Mouse (Mus musculus) hindbrain, embryonic 10.5 days (tissue): ENCODE data around the gene Gper1. TPM values are rescaled to one million over a fixed set of nuclear protein-coding genes. Genes with fewer than 3 reads are reported as not detected.
"Not testable (repeated sequence)": the region's sequence is repeated elsewhere in the genome, so short reads cannot be mapped to it uniquely, and the experiment has no call there.

Source experiments
- DNase-seq: peaks from one replicate; pipeline ENCODE4 v3.0.0-alpha.2; 2017; ENCODE audit warnings: low spot score
- H3K27ac ChIP-seq: fragments of 300-500 bp; sonication (generic); 2 replicates; pipeline ENCODE4 v1.5.1; 2016; ENCODE audit warnings: mild to moderate bottlenecking, moderate library complexity
- H3K27me3 ChIP-seq: fragments of 300-500 bp; sonication (generic); 2 replicates; pipeline ENCODE4 v1.6.1; 2016; ENCODE audit warnings: mild to moderate bottlenecking; ENCODE audit not compliant: poor library complexity, insufficient read depth, severe bottlenecking
- H3K36me3 ChIP-seq: fragments of 300-500 bp; sonication (generic); 2 replicates; pipeline ENCODE4 v1.6.1; 2016; ENCODE audit warnings: mild to moderate bottlenecking, moderate library complexity
- H3K4me1 ChIP-seq: fragments of 300-500 bp; sonication (generic); replicated peaks from 2 replicates; pipeline ENCODE4 v1.6.1; 2016; ENCODE audit warnings: mild to moderate bottlenecking
- H3K4me3 ChIP-seq: fragments of 300-500 bp; sonication (generic); 2 replicates; pipeline ENCODE4 v1.5.1; 2016; ENCODE audit warnings: mild to moderate bottlenecking, moderate library complexity
- H3K9me3 ChIP-seq: fragments of 300-500 bp; sonication (generic); 2 replicates; pipeline ENCODE4 v1.6.1; 2016; ENCODE audit warnings: mild to moderate bottlenecking, moderate library complexity
- WGBS: fragments of 180-500 bp; shearing (Covaris S2); methylation state at CpG from one replicate; pipeline ENCODE4 v1.1.7; 2016; 5-methylcytosine and 5-hydroxymethylcytosine counted together
- polyA plus RNA-seq: library from polyadenylated mRNA; unstranded; fragments of >200 nt; fragmentation: Nextera tagmentation; extraction: Ambion mirVana; gene quantifications from 2 replicates; pipeline ENCODE4 v1.2.1, GENCODE M21; 2016

Gper1 gene
- polyA plus RNA-seq, 1 experiment from 2014 or later: 0.76 TPM

DNA sequence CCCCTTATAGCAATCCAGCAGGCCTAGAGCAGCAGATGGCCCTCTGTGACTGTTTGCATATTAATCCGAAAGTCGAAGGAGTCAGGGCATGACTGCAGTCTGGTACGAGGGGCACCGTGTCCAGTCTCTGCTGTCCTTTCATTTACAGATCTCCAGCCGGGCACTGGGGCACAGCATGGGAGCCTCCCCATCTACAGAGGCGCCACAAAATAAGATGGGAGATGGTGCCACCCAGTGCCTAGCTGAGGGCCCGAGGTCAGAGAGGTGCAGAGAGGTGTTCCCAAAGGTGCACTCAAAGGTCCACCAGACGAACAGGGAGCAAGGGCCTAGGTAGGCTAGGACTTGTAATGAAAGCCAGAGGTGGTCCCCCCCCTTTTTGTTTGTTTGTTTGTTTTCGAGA, 39.7 kb upstream of the Gper1 start:
- H3K27ac ChIP-seq: peak overlapping the region; percentile 76
- 84% methylated on average over 9 of the region's 9 CpGs for WGBS
- H3K9me3 ChIP-seq: no peaks in the 10 kb centered on the region
- no peaks in the 10 kb centered on the region for H3K36me3 ChIP-seq
- no peak for DNase-seq
- H3K27me3 ChIP-seq: 0 out of 2 replicates have a peak, but pooled peaks cover 3% of the 10 kb centered on the region
- H3K4me3 ChIP-seq: no peak overlapping the region
- peaks cover 76% of the 10 kb centered on the region for H3K4me1 ChIP-seq

DNA sequence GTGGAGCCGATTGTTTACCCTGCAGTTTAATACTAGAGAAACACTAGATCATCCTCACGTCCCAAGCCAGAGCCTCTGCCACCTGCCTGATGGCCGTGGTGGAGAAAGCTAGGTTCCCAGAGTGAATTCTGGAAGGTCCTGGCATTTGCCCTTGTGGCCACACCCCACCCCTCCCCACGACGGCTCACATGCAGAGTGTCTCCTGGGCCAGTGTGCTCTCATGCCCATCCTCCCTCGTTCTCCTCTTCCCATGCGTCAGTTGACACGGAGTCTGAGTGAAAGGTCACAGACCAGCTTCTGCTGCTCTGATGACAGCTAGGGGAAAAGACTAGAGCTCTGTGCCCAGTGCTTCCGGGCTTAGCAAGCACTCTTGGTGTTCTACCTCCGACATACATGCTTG, 38.4 kb upstream of the Gper1 start:
- DNase-seq: no peak
- H3K4me1 ChIP-seq: peaks cover 77% of the 10 kb centered on the region
- 70% methylated on average over 10 of the region's 10 CpGs for WGBS
- 0 out of 2 replicates have a peak, but pooled peaks cover 3% of the 10 kb centered on the region for H3K27me3 ChIP-seq
- H3K4me3 ChIP-seq: no peak overlapping the region
- H3K9me3 ChIP-seq: no peaks in the 10 kb centered on the region
- H3K27ac ChIP-seq: peak overlapping the region; percentile 24; the same call in 1 of the 2 replicates
- H3K36me3 ChIP-seq: no peaks in the 10 kb centered on the region

DNA sequence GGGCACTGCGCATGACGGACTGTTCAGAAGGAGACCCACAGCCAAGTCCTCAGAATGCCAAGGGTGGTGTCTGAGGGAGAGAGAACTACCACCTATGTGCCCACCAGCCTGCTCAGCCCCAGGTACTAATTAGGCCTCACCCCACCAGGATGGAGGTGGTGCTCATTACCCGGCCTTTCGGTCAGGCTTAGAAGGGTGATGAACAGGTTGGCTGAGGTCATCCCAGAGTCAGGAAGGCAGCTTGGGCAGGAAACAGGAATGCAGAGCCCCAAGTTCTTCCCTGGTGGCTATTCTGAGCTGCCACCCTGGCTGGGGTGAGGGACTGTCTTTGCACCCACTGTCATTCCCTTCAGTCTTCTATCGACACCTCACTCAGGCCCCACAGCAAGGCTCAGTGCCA, 36.9 kb upstream of the Gper1 start:
- H3K4me3 ChIP-seq: no peak overlapping the region
- H3K27me3 ChIP-seq: 0 out of 2 replicates have a peak, but pooled peaks cover 3% of the 10 kb centered on the region
- peaks cover 73% of the 10 kb centered on the region for H3K4me1 ChIP-seq
- no peaks in the 10 kb centered on the region for H3K9me3 ChIP-seq
- no peak for DNase-seq
- peak overlapping the region; percentile 3; the same call in 1 of the 2 replicates for H3K27ac ChIP-seq
- 94% methylated on average over 5 of the region's 5 CpGs for WGBS
- H3K36me3 ChIP-seq: no peaks in the 10 kb centered on the region

DNA sequence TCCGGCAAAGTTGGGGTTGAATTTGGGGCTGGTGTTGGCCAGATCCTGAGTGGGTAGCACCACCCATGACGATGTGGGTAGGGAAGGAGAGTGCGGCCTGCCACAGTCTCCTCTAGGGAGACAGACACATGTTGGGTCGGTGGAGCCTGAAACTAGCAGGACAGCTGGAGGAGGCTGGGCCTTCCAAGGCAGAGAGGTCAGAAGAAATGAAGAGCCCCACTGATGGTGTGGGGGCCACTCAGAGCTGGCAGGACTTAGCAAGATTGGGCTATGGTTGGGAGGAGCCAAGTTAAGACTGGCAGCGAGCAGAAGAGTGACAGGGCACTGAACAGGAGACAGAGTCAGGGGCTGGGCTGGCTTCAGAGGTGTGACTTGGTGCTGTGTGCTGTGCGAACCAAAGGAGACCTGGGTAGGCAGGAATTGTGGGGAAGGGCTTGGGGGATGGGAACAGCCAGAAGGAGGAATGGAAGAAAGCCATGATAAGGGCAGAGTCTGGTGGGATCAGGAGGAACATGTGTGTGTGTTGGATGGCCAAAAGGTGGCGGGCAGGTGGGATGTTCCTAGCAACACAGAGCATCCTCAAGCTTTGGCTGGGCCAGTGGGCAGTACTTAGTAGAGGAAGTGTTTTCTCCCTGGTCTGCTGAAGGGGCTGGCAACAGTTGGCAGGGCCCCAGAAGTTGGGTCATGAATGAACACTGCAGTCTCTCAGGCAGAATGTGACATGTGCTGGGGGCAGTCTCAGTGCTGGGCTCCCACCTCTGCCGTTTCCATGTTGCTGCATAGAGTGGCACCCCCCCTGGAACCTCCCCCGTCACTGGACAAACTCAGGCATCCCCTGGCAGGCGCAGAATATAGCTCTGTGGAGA, 35.4 kb upstream of the Gper1 start:
- 88% methylated on average over 10 of the region's 10 CpGs for WGBS
- DNase-seq: no peak
- peak overlapping the region; percentile 76; the same call in 1 of the 2 replicates for H3K27ac ChIP-seq
- peaks cover 69% of the 10 kb centered on the region for H3K4me1 ChIP-seq
- H3K36me3 ChIP-seq: 0 out of 2 replicates have a peak, but pooled peaks cover 3% of the 10 kb centered on the region
- no peaks in the 10 kb centered on the region for H3K27me3 ChIP-seq
- no peaks in the 10 kb centered on the region for H3K9me3 ChIP-seq
- no peak overlapping the region for H3K4me3 ChIP-seq

DNA sequence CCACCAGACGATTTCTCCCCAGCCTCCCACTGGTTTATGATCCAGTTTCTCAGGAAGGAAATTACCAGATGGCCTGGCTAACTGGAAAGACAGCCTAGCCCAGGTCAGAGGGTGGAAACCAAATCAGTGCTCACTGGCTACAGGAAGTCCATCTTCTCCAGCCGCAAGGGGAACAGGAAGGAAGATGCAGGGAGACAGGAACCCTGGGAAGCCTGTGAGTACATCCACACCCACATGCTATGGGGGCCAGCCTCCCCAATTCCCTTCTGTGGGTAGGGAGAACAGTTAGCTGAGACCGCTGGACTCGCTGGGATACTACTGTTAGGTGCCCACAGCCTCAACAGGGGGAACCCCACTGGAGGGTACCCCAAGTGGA, 34.8 kb upstream of the Gper1 start:
- H3K4me1 ChIP-seq: peaks cover 68% of the 10 kb centered on the region
- no peaks in the 10 kb centered on the region for H3K9me3 ChIP-seq
- 81% methylated on average over 4 of the region's 4 CpGs for WGBS
- no peak overlapping the region for H3K4me3 ChIP-seq
- H3K36me3 ChIP-seq: 0 out of 2 replicates have a peak, but pooled peaks cover 8% of the 10 kb centered on the region
- peak overlapping the region; percentile 76 for H3K27ac ChIP-seq
- no peak for DNase-seq
- H3K27me3 ChIP-seq: no peaks in the 10 kb centered on the region

DNA sequence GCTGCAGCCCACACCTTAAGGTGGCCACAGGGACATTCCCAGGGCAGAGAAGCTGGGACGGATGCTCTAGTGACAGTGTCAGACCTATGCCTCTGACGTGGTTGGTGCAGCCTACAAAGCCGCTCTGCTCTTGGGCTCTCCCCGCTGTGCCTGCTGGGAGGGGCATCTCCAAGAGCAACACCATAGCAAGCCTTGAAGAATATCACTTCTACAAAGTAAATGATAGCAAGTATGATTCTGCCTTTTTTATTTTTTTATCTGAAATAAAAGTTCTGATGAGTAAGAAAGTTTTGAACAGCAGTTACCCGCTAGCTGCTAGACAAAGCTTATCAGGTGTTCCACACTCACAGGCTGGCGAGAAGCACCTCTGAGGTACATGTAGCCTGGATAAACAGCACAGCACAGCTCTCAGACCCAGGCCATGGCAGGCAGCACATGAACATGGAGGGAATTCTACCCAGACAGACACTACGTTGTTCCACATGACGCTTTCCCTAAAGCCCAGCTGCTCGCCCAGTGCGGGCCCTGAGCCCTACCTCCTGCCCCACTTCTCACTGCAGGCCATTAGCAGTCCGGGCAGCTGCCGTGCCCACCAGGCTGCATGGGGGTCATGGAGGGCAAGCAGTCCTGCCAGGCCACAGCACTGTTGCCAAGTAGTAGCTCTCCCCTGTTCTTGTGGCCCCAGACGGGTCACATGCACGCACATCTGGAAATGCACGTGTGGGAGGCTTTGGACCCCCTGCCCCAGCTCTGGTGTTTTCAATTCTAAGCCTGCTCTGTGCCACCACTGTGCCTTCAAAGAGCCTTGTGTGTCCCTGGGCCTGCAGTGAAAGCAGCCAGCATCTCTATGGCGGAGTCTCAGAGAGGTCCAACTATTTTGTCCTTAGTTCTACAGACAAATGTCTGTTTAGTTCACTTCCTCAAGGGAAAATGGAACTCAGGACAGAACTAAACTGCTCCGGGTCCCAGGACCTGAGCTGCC, 34.0 kb upstream of the Gper1 start:
- WGBS: 74% methylated on average over 17 of the region's 17 CpGs
- H3K4me3 ChIP-seq: no peak overlapping the region
- no peaks in the 10 kb centered on the region for H3K9me3 ChIP-seq
- 0 out of 2 replicates have a peak, but pooled peaks cover 8% of the 10 kb centered on the region for H3K36me3 ChIP-seq
- H3K27ac ChIP-seq: peak overlapping the region; percentile 83
- no peaks in the 10 kb centered on the region for H3K27me3 ChIP-seq
- H3K4me1 ChIP-seq: peaks cover 69% of the 10 kb centered on the region
- DNase-seq: no peak

DNA sequence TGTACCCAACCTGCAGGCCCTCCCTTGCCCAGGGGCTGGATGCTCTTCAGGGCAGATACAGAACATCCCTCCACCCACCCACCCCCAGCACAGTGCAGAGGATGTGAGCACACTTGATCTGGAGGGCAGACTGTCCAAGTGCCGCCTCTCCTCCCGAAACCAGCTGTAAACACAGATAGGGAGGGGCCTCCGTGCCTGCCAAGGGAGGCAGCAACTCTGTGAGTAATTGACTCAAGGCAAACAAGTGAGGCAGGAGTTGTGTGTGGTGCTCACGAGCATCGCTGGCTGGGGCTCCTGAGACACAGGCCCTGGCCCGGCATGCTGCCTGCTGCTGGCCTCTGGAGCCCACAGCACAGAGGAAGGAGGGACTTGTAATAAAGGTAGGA, 33.3 kb upstream of the Gper1 start:
- WGBS: 60% methylated on average over 6 of the region's 6 CpGs
- no peaks in the 10 kb centered on the region for H3K9me3 ChIP-seq
- 0 out of 2 replicates have a peak, but pooled peaks cover 8% of the 10 kb centered on the region for H3K36me3 ChIP-seq
- H3K4me3 ChIP-seq: no peak overlapping the region
- DNase-seq: no peak
- peak overlapping the region; percentile 83 for H3K27ac ChIP-seq
- H3K27me3 ChIP-seq: no peaks in the 10 kb centered on the region
- peaks cover 66% of the 10 kb centered on the region for H3K4me1 ChIP-seq

DNA sequence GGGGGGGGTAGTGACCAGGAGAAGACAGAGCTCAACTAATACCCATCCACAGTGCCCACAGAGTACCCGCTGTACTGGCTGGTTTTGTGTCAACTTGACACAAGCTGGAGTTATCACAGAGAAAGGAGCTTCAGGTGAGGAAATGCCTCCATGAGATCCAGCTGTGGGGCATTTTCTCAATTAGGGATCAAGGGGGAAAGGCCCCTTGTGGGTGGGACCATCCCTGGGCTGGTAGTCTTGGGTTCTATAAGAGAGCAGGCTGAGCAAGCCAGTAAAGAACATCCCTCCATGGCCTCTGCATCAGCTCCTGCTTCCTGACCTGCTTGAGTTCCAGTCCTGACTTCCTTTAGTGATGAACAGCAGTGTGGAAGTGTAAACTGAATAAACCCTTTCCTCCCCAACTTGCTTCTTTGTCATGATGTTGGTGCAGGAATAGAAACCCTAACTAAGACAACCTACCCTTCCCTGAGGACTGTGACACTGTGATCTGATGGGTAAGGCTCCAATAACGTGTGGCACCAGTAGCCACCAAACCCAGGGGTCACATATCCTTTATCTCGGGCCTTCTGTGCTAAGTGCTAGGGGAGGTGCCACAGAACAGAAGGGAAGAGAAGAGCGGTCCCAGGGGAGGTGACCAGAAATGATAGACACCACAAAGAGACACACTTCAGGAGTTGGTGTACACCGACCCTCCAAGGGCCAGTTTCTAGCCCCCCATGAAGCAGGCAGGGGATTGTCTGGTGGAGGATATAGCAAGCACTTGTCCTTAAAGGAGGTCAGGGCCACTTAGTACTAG, 32.4 kb upstream of the Gper1 start:
- DNase-seq, H3K9me3 ChIP-seq, H3K27me3 ChIP-seq, H3K36me3 ChIP-seq: not testable (repeated sequence)
- H3K4me3 ChIP-seq: peak overlapping the region; percentile 9; the same call in 1 of the 2 replicates
- H3K4me1 ChIP-seq: peaks cover 59% of the 10 kb centered on the region
- 73% methylated on average over 5 of the region's 5 CpGs for WGBS
- peak overlapping the region; percentile 83 for H3K27ac ChIP-seq

DNA sequence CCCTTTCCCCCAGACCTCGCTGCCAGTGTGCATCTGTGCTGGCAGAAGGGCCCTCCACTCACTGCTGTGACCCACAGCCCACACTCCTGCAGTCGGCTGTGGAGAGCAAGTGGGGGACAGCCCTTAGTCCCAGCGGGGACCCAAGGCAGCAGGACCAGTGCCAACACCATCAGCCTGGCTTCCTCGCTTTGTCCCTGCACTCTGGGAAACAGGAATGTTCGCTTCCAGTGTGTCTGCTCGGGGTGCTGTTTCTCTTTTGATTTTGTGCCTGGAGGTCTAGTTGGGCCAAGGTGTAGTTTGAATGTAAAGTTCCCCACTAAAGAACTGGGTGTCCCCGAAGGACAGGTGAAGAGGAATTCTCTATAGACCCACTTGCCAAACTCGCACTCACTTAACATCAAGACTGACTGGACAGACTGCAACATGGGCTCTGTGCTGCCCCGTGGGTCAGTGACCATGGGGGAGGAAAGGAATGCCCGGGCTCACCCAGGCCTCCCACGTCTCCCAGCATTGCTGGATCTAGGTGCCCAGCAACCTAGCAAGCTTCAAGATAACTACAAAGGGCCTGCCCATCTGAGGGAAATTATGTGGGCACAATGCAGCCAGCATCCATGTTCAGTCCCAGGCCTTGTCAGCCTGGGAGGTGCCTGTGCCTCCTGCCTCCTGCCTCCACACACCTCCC, 31.5 kb upstream of the Gper1 start:
- 85% methylated on average over 11 of the region's 11 CpGs for WGBS
- no peaks in the 10 kb centered on the region for H3K9me3 ChIP-seq
- H3K4me3 ChIP-seq: peak overlapping the region; percentile 9; the same call in 1 of the 2 replicates
- peaks cover 53% of the 10 kb centered on the region for H3K4me1 ChIP-seq
- H3K27ac ChIP-seq: peak overlapping the region; percentile 64
- H3K36me3 ChIP-seq: 0 out of 2 replicates have a peak, but pooled peaks cover 8% of the 10 kb centered on the region
- DNase-seq: no peak
- no peaks in the 10 kb centered on the region for H3K27me3 ChIP-seq

DNA sequence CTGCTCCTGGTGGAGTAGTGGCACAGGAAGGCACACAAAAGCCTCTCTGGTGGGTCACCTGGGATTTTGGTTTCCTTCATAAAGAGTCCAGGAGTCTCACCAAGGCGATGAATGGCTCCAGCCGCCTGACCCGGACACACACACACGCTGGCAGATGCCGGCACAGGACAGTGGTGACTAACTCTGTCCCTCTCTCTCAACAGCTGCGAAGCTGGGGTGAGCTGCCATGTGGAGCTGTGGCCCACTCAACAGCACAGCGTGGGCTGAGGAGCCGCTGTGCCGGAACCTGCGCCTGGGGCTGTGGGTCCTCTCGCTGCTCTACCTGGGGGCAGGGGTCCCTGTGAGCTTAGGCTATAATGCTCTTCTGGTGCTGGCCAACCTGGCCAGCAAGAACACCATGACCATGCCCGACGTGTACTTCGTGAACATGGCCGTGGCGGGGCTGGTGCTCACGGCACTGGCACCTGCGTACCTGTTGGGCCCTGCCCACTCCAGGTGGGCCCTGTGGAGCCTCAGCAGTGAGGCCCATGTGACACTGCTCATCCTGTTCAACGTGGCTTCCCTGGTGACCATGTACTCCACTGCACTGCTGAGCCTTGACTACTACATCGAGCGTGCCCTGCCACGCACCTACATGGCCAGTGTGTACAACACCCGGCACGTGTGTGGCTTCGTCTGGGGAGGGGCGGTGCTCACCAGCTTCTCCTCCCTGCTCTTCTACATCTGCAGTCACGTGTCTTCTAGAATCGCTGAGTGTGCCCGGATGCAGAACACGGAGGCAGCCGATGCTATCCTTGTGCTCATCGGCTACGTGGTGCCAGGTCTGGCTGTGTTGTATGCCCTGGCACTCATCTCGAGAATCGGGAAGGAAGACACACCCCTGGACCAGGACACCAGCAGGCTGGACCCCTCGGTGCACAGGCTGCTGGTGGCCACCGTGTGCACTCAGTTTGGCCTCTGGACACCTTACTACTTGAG, 30.4 kb upstream of the Gper1 start:
- Histone ChIP-seq H3K4me1 (peaks cover 51% of the 10 kb centered on the region), H3K27ac (0 out of 2 replicates have a peak overlapping the region, but pooled peaks have one; percentile 40), H3K27me3 (no peaks in the 10 kb centered on the region), H3K4me3 (no peak overlapping the region), H3K36me3 (0 out of 2 replicates have a peak, but pooled peaks cover 8% of the 10 kb centered on the region), H3K9me3 (no peaks in the 10 kb centered on the region)
- WGBS: 94% methylated on average over 37 of the region's 37 CpGs
- no peak for DNase-seq

DNA sequence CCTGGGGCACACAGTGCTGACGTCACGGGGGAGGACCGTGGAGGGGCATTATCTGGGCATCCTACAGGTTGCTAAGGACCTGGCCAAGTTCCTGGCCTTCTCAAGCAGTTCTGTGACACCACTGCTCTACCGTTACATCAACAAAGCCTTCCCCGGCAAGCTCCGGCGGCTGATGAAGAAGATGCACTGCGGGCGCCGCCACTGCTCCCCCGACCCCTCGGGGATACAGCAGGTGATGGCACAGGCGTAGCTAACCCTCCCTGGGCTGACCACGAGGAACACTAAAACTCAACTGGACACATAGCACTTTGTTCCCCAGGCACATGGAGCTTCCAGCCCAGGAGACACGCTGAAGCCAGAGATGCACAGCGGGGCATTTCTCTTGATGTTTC, 29.8 kb upstream of the Gper1 start:
- no peaks in the 10 kb centered on the region for H3K9me3 ChIP-seq
- H3K27me3 ChIP-seq: no peaks in the 10 kb centered on the region
- 89% methylated on average over 16 of the region's 16 CpGs for WGBS
- H3K4me1 ChIP-seq: peaks cover 47% of the 10 kb centered on the region
- no peak for DNase-seq
- H3K27ac ChIP-seq: peak overlapping the region; percentile 40; the same call in 1 of the 2 replicates
- H3K36me3 ChIP-seq: 0 out of 2 replicates have a peak, but pooled peaks cover 8% of the 10 kb centered on the region
- H3K4me3 ChIP-seq: no peak overlapping the region
